Mouse (Mus musculus) adrenal gland, adult 18-20 months (tissue): ENCODE measurements around the gene Rnase13. TPM values are rescaled to one million over a fixed set of nuclear protein-coding genes. Genes with fewer than 3 reads are reported as not detected.
"Not testable (repeated sequence)": the region's sequence is repeated elsewhere in the genome, so short reads cannot be mapped to it uniquely, and the experiment has no call there.

Source experiments
- DNase-seq, 2 experiments: peaks; one replicate each; pipeline ENCODE4 v3.0.0; 2021 to 2022; ENCODE audit warnings: low spot score in 2 of 2
- long read RNA-seq, 2 experiments: library from polyadenylated mRNA; stranded (forward); transcript quantifications; one replicate each; pipeline ENCODE4 v2.0.0; 2021
- total RNA-seq, 2 experiments: library from RNA; stranded (reverse); gene quantifications; 1 replicate in 1 of 2; 2 replicates in 1 of 2; pipeline ENCODE4 v1.2.3; 2021

The Rnase13 gene
- not detected for total RNA-seq
- long read RNA-seq, experiment 1: 0 reads
- long read RNA-seq, experiment 2: 0 reads

GRCm38 (mm10) chr14:51922571-51922865 lies at the start of gene Rnase13:
Gene Rnase13 (minus strand): TSS chr14:51922773.
- DNase-seq: no peak

- no peak for DNase-seq
Observed at GRCm38 (mm10) chr14:51967400-51967799, 44.8 kb upstream of the Rnase13 start.

GRCm38 (mm10) chr14:51960316-51960715 lies 37.7 kb upstream of the Rnase13 start:
- DNase-seq: no peak

- no peak for DNase-seq
Observed at GRCm38 (mm10) chr14:51943336-51943735, 20.8 kb upstream of the Rnase13 start.

GRCm38 (mm10) chr14:51942236-51942635 lies 19.7 kb upstream of the Rnase13 start:
- no peak for DNase-seq

GRCm38 (mm10) chr14:51941577-51941976 lies 19.0 kb upstream of the Rnase13 start:
- DNase-seq: no peak

- DNase-seq: no peak
Observed at GRCm38 (mm10) chr14:51940944-51941560, 18.5 kb upstream of the Rnase13 start.

- DNase-seq: no peak
Observed at GRCm38 (mm10) chr14:51939005-51939404, 16.4 kb upstream of the Rnase13 start.

GRCm38 (mm10) chr14:51932092-51933020 lies 9.8 kb upstream of the Rnase13 start:
- DNase-seq: no peak

GRCm38 (mm10) chr14:51930824-51931223 lies 8.3 kb upstream of the Rnase13 start:
- peak in 1 of 2 experiments; percentile 52 for DNase-seq

GRCm38 (mm10) chr14:51929968-51930367 lies 7.4 kb upstream of the Rnase13 start:
- DNase-seq: no peak

- DNase-seq: no peak
Observed at GRCm38 (mm10) chr14:51929309-51929943, 6.9 kb upstream of the Rnase13 start.

GRCm38 (mm10) chr14:51926930-51927329 lies 4.4 kb upstream of the Rnase13 start:
- DNase-seq: not testable (repeated sequence)

- DNase-seq: no peak
Observed at GRCm38 (mm10) chr14:51923492-51923891, 919 bp upstream of the Rnase13 start.

- no peak for DNase-seq
Observed at GRCm38 (mm10) chr14:51922910-51923309, 337 bp upstream of the Rnase13 start.

- DNase-seq: no peak
Observed at GRCm38 (mm10) chr14:51921759-51922570, 608 bp downstream of the Rnase13 start.

- DNase-seq: no peak
Observed at GRCm38 (mm10) chr14:51918966-51919365, 3.6 kb downstream of the Rnase13 start.

GRCm38 (mm10) chr14:51918125-51918524 lies 4.4 kb downstream of the Rnase13 start, which contains the start of gene Tppp2:
Gene Tppp2 (plus strand): TSS chr14:51918425.
- DNase-seq: no peak

GRCm38 (mm10) chr14:51916539-51916938 lies 6.0 kb downstream of the Rnase13 start:
- DNase-seq: no peak

GRCm38 (mm10) chr14:51915030-51915429 lies 7.5 kb downstream of the Rnase13 start:
- peak in 1 of 2 experiments; percentile 21 for DNase-seq
